Mouse (Mus musculus) adrenal gland, postnatal 14 days (tissue): Measurements from ENCODE around the gene Taf5. TPM values are rescaled to one million over a fixed set of nuclear protein-coding genes. Genes with fewer than 3 reads are reported as not detected.
A peak's percentile ranks its signal among the peaks of the same experiment; 100 is the strongest.

ENCODE experiments used
- DNase-seq: peaks from one replicate; pipeline ENCODE4 v3.0.0; 2021; ENCODE audit warnings: mixed read lengths
- long read RNA-seq, 2 experiments: library from polyadenylated mRNA; stranded (forward); transcript quantifications; one replicate each; pipeline ENCODE4 v2.0.0; 2021
- total RNA-seq: library from RNA; stranded (reverse); gene quantifications from 2 replicates; pipeline ENCODE4 v1.2.3, GENCODE M21; 2021

The Taf5 gene
- 4.3 and 4.6 TPM in 2 replicates for total RNA-seq
- long read RNA-seq, experiment 1, transcript Taf5-201 (11 exons, 3,260 nt), result major isoform, 6 of 13 reads
- long read RNA-seq, experiment 1, partial matches to known transcripts, result 6 of 13 reads
- long read RNA-seq, experiment 1, other reads (novel, unspliced or antisense), result 1 of 13 reads
- long read RNA-seq, experiment 2, transcript Taf5-201 (11 exons, 3,260 nt), result major isoform, 13 of 18 reads
- long read RNA-seq, experiment 2, partial matches to known transcripts, result 3 of 18 reads
- long read RNA-seq, experiment 2, other reads (novel, unspliced or antisense), result 2 of 18 reads

GRCm38 (mm10) chr19:47067096-47067882 lies at the start of gene Taf5:
Gene Taf5, plus strand, starts transcription at chr19:47067746.
- peak; percentile 99 for DNase-seq

- no peak for DNase-seq
These were observed 49.7 kb upstream of the Taf5 start for GRCm38 (mm10) chr19:47017831-47018230.

GRCm38 (mm10) chr19:47018330-47018729 lies 49.2 kb upstream of the Taf5 start:
- no peak for DNase-seq

- DNase-seq, result no peak
These were observed 48.2 kb upstream of the Taf5 start for GRCm38 (mm10) chr19:47019326-47019725.

- DNase-seq, result no peak
These were observed 44.8 kb upstream of the Taf5 start for GRCm38 (mm10) chr19:47022709-47023108.

- DNase-seq, result no peak
These were observed 44.0 kb upstream of the Taf5 start for GRCm38 (mm10) chr19:47023546-47023945.

GRCm38 (mm10) chr19:47024954-47025353 lies 42.6 kb upstream of the Taf5 start:
- DNase-seq, result peak; percentile 49

GRCm38 (mm10) chr19:47026513-47026912 lies 41.0 kb upstream of the Taf5 start:
- no peak for DNase-seq

GRCm38 (mm10) chr19:47029796-47030195 lies 37.8 kb upstream of the Taf5 start:
- DNase-seq, result no peak

- no peak for DNase-seq
These were observed 35.8 kb upstream of the Taf5 start for GRCm38 (mm10) chr19:47031770-47032169.

GRCm38 (mm10) chr19:47034916-47035315 lies 32.6 kb upstream of the Taf5 start:
- no peak for DNase-seq

- no peak for DNase-seq
These were observed 30.9 kb upstream of the Taf5 start for GRCm38 (mm10) chr19:47036596-47036995.

GRCm38 (mm10) chr19:47040720-47041473 lies 26.6 kb upstream of the Taf5 start:
- DNase-seq, result peak; percentile 50

GRCm38 (mm10) chr19:47043608-47044007 lies 23.9 kb upstream of the Taf5 start:
- DNase-seq, result no peak

- DNase-seq, result no peak
These were observed 21.2 kb upstream of the Taf5 start for GRCm38 (mm10) chr19:47046343-47046742.

GRCm38 (mm10) chr19:47047236-47047833 lies 20.2 kb upstream of the Taf5 start:
- peak; percentile 71 for DNase-seq

GRCm38 (mm10) chr19:47049061-47049460 lies 18.5 kb upstream of the Taf5 start:
- DNase-seq, result no peak

- no peak for DNase-seq
These were observed 17.7 kb upstream of the Taf5 start for GRCm38 (mm10) chr19:47049840-47050239.

- DNase-seq, result peak; percentile 86
These were observed 17.1 kb upstream of the Taf5 start, which contains the start of gene Pcgf6 for GRCm38 (mm10) chr19:47050271-47051032. Gene Pcgf6, minus strand, starts transcription at chr19:47050906.

- DNase-seq, result no peak
These were observed 14.6 kb upstream of the Taf5 start for GRCm38 (mm10) chr19:47052927-47053326.

GRCm38 (mm10) chr19:47053471-47053870 lies 14.1 kb upstream of the Taf5 start:
- DNase-seq, result no peak

- no peak for DNase-seq
These were observed 9.9 kb upstream of the Taf5 start for GRCm38 (mm10) chr19:47057684-47058083.
